Mouse (Mus musculus) c-Kit-positive CD71-positive TER-119-positive erythroid progenitor cells, embryonic 14.5 days (primary cell): ENCODE results near the gene Emid1.

Experiments
- DNase-seq: peaks from one replicate; pipeline ENCODE4 v3.0.0-alpha.2; 2013; ENCODE audit warnings: low spot score

The Emid1 gene

GRCm38 (mm10) chr11:5160722-5161485, 8.8 kb upstream of the Emid1 start:
- peak; percentile 47 for DNase-seq

DNA sequence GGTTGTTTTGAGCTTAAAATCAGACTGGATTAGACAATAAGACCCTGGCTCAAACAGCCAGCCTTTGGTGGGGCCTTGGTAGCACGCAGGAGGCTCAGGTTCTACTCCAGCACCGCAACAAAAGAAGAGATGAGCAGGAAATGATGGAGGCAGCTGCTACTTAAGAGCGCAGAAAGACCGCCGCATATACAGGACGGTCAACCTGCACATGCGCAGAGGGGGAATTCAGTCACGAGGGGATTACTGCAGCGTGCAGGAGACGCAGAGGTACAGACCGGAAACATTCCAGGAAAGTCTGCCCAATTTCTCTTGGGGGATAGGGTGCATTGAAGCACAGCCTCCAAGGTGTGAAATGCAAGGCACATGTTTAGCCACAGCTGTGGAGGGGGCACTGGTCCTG, 6.0 kb upstream of the Emid1 start:
- no peak for DNase-seq

DNA sequence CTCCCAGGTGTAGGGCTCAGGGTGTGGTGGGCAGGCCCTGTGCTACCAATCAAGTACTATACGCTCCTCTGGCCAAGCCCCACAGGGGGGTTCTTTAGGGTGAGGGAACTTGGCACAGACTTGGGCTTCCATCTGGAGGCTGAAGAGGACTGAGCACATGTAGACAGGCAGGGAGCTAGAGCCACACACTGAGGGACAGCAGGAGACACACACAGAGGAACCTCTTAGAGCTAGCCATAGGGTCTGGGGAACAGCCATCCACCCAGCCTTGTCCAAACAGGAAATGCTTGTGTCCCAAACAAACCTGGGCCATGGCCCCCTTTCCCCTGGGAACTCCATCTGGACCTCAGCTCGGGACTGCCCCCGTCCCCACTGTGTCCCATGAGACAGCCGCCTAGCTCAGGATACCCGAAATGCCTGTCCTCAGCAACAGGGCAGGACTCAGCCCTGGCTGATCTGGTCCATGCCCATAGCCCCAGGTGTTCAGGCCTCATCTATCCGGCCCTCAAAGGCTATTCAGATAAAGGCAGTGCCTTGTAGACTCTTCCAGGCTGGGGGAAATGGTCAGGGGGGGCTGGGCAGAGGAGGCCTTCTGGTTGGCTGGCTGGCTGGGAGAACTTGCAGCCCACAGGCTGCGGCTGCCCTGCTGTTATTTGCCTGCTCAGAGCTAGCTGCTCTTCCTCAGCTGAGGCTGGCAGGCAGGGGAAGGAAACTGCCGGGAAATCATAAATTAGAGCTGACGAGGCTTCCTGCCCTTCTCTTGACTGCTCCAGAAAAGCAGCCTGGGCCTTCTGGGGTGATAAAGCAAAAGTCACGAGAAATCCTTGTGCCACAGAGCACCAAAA, 3.1 kb upstream of the Emid1 start:
- no peak for DNase-seq

- DNase-seq, result no peak
These were observed 818 bp downstream of the Emid1 start for GRCm38 (mm10) chr11:5151247-5151630.

- no peak for DNase-seq
These were observed 1.4 kb downstream of the Emid1 start for GRCm38 (mm10) chr11:5150416-5151246.

DNA sequence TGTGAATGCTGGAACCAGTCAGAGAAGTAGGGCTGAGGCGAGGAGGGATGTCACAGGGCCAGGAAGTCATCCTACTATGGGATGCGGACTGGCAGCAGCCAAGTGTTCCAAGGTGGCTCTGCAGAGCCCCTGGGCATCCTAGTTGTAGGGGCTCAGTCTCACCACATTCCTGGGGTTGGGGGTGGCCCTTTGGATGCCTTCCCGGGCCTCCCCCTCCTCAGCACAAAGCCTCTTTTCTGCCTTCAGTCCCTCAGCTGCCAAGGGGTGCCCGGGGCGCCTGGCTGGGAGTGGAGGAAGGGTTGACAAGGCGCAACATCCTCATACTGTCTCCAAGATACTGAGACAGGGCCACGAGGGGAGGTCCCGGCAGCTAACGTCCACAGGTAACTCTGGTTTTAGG, 2.1 kb downstream of the Emid1 start:
- no peak for DNase-seq

DNA sequence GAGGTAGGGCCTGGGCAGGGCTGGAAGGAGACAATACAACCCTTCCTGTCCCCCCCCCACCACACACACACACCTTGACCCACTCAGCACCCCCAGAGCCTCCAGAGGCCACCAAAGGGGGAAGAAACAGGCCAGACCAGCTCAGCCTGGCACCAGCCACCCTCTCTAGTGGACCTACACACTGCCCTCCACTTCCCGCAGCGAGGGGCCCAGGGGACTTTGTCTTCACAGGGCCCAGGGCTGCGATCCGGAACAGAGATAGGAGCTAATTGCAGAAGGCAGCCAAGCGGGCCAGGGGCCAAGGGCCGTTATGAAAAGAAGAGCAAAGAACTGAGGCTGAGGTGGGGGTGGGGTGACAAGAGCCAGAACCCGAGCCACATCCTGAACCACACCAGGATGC, 2.8 kb downstream of the Emid1 start:
- DNase-seq, result no peak

- no peak for DNase-seq
These were observed 6.5 kb downstream of the Emid1 start for GRCm38 (mm10) chr11:5145600-5145999.

GRCm38 (mm10) chr11:5141965-5142364, 10.1 kb downstream of the Emid1 start:
- DNase-seq, result no peak

DNA sequence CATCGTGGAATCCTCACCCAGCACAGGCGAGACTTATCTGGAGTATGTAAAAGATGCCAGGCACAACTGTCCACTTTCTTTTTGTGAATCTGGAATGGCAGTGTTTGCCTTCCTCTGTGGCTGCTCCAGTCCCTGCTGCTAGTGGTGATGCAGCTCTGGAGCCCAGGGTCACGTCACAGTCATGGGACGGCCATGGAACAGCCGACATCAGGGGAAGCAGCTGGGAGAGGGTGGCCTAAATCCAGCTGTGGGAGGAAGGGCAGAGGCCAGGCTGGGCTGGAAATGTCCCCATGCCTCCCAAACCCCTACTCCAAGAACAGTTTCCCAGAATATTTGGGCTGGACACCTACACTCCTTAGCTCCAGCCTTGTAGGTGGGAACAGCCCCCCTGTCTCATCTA, 10.8 kb downstream of the Emid1 start:
- no peak for DNase-seq

DNA sequence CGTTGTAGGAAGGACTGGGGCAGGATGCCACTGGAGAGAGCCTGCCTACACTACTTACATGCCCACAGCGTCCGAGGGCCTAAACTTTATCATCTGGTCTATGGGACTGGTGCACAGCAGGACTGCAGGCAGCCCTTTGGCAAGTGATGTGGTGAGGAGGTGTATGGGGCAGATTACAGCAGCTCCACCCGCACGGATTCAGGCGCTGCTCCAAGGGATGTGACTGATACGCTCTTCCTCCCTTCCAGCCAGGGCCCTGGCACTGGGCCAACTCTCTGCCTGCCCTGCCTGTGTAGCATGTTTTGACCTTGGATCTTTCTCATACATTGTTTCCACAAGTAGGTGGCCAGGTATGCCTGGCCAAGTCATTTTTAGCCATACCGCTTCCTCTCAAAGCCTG, 11.4 kb downstream of the Emid1 start:
- DNase-seq, result peak; percentile 15

DNA sequence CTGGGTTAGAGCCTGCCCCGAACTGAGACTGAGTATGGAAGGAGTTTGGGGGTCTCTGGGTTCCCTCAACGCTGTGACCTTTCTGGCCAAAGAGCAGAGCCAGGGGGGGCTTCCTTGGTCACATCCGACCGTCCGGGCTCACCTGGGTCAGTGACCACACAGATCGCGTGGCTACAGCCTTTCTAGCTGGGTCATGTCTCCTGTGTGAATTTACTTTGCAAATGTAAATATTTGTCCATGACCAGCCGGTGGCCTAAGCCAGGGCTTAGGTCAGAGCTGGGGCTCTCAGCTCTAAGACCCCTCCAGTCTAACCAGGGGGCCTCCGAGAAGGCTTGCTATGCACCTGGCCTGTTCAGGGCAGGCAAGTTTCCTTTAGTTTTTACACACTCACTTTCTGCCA, 12.7 kb downstream of the Emid1 start:
- DNase-seq, result no peak

DNA sequence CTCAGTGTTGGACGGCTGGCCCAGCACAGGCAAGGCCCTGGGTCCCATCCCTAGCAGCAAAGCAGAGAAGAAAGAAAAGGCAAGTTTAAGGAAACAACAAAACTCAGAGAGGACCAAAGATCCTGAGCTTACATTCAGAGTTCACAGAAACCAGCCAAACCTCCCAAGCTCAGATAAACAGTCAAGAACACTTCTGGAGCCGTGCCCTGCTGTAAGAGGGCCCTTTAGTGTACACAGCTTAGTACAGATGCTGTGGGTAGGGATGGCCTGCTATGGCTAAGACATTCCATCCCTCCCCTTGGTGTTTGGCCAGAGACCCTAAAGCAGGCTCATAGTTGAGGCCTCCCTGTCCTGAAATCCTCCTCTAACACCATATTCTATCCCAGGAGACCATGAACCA, 13.4 kb downstream of the Emid1 start:
- DNase-seq, result no peak

- DNase-seq, result no peak
These were observed 16.1 kb downstream of the Emid1 start for GRCm38 (mm10) chr11:5135914-5136313.

GRCm38 (mm10) chr11:5132751-5133150, 19.3 kb downstream of the Emid1 start:
- DNase-seq, result no peak

DNA sequence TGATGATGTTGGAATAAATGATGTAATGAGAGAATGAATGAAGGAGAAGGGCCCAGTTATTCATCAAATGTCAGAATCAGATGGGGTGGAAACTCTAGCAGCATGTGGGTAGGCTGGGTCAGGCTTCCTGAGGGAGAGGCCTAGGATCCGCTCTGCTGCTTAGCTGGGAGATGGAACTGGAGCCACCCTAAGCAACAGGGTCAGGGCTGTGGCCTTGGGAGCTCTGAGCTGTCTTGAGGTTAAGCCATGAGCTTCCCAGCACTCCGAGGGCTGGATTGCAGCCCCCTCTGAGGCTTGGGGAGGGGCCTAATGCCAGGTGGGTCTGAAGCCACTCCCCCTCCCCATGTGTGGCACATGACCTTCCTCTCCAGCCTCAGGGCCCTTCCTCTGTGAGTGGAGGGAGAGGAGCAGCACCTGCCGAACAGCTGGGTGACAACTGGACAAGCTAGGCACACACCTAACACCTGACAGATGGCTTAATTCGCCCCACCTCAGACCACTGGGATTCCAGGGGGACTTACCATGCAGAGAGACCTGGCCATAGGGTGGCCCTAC, 21.9 kb downstream of the Emid1 start:
- no peak for DNase-seq

GRCm38 (mm10) chr11:5129035-5129480, 23.0 kb downstream of the Emid1 start:
- DNase-seq, result no peak

GRCm38 (mm10) chr11:5125713-5126112, 26.3 kb downstream of the Emid1 start:
- no peak for DNase-seq

- DNase-seq, result peak; percentile 87
These were observed 37.0 kb downstream of the Emid1 start for GRCm38 (mm10) chr11:5114931-5115581.

DNA sequence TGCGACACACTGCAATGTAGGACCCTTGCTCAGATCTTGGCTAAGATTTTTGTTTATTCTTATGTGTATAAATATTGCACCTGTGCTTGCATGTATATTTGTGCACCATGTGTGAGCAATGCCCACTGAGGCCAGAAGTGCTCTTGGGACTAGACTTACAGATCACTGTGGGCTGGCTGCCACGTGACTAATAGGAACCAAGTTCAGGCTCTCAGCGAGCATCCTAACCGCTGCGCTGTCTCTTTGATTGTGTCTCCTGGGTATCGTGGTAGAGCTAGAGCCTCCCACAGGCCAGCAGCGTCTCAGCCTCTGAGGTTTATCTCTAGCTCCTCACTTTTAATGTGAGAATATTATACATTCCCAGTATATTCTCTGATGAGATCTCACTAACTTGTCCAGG, 38.4 kb downstream of the Emid1 start:
- no peak for DNase-seq

GRCm38 (mm10) chr11:5109441-5109840, 42.6 kb downstream of the Emid1 start:
- DNase-seq, result no peak
